Mouse (Mus musculus): ENCODE measurements around the gene Wdr37. TPM values are rescaled to one million over a fixed set of nuclear protein-coding genes. Genes with fewer than 3 reads are reported as not detected.

Gene Wdr37
- polyA plus RNA-seq, 1 experiment from 2014 or later = 43.4 TPM

DNA sequence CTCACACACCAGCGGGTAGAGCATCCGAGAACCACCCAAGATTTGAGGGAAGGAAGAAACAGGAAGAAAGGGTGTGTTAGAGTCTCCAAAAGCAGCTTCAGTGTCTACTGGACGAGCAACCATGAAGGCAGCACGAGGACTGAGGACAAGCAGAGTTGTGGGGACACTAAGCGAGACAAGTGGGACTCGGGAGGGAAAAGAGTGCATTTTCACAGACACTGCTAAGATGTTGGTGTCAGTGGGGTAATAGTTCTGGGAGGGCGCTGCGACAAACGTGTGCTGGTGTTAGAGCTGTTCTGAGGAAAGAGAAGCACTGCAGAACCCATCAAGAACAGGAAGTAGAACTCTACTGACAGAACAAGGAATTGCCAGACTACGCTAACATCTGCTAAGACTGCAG lies 32.6 kb downstream of the Wdr37 start:
- Histone ChIP-seq H3K4me1 (no peaks in the 10 kb centered on the region), H3K4me3 (no peak overlapping the region), H3K27ac (no peak overlapping the region), H3K9ac (no peak overlapping the region), H3K9me3 (replicated peaks) (no peaks in the 10 kb centered on the region), H3K36me3 (ENCODE audit: poor library complexity, severe bottlenecking) (peaks cover 86% of the 10 kb centered on the region), H3K27me3 (no peaks in the 10 kb centered on the region), H3K4me2 (no peak overlapping the region)
- 90% methylated on average over 10 of the region's 10 CpGs for WGBS
- no peak for ATAC-seq

DNA sequence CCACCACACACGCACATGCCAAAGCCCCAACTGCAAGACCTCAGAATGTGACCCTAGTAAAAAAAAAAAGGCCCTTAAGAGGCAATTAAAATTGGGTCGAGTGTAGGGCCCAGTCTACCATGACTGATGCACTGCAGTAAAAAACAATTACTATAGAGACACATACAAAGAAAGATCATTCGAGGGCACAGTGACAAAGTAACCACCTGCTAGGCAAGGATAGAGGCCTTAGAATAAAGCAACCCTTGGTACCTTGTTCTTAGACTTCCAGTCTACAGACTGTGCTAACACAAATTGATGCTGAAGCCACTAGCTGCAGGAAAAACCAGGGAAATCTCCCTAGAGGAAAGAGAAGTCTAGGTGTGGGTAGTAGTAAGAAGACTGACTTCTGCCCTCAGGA lies 33.3 kb downstream of the Wdr37 start:
- H3K9ac ChIP-seq = no peak overlapping the region
- H3K27ac ChIP-seq = no peak overlapping the region
- no peaks in the 10 kb centered on the region for H3K27me3 ChIP-seq
- no peak for ATAC-seq
- H3K9me3 ChIP-seq (replicated peaks) = no peaks in the 10 kb centered on the region
- 10% methylated on average over 3 of the region's 3 CpGs for WGBS
- no peaks in the 10 kb centered on the region for H3K4me1 ChIP-seq
- H3K4me3 ChIP-seq = no peak overlapping the region
- peaks cover 88% of the 10 kb centered on the region for H3K36me3 ChIP-seq (ENCODE audit: poor library complexity, severe bottlenecking)
- no peak overlapping the region for H3K4me2 ChIP-seq

DNA sequence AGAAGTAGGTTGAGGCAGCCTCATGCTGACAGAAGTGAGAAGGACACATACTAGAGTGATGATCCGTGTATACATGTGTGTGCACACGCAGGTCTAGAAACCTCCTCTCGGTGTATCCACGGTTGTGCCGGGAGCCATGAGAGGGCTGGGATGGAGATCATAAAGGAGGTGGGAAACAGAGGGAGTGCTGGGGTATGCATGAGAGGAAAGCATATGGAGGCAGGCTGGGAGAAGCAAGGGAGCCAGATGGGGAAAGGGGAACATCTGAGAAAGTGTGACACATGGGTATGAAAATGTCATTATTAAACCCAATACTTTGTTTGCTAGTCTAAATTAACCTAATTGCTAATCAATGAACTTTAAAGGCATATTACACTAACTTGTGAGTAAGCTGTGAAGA lies 37.1 kb downstream of the Wdr37 start:
- Histone ChIP-seq H3K27ac (no peak overlapping the region), H3K4me2 (no peak overlapping the region), H3K9me3 (replicated peaks) (no peaks in the 10 kb centered on the region), H3K4me1 (peaks cover 8% of the 10 kb centered on the region), H3K4me3 (no peak overlapping the region), H3K27me3 (no peaks in the 10 kb centered on the region), H3K36me3 (ENCODE audit: poor library complexity, severe bottlenecking) (peaks cover 69% of the 10 kb centered on the region), H3K9ac (no peak overlapping the region)
- WGBS = 92% methylated on average over 5 of the region's 5 CpGs
- 0 out of 2 replicates have a peak, but pooled peaks have one; percentile 49 for ATAC-seq

DNA sequence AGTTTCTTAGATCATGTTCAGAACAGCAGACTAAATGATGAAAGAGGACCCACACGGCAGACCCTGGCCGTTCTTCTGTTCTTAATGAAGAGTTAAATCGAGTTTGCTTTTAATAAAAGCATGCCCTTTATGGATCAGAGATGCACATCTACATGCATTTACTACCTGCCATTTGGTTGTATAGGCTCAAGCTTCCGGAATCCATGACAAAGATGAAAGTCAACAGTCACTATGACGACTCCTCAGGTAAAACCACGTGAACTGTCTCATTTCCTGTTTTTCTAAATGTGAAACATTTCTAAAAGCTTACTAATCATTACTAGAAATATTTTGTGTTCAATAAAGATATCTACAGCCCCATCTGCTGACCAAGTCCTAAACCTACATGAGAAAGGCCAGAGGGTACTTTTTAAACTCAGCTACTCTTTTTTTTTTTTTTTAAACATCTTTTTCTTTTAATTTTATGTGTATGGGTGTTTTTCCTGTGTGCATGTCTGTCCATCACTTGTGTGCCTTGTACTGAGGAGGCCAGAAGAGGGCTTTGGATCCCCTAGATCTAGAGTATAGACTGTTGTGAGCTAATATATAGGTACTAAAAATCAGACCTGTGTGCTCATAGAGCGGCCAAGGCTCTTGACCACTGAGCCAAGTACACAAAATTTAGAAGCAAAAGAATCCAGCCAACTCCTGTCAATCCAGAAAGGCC lies 40.0 kb downstream of the Wdr37 start:
- Histone ChIP-seq H3K4me1 (peaks cover 8% of the 10 kb centered on the region), H3K9ac (no peak overlapping the region), H3K36me3 (ENCODE audit: poor library complexity, severe bottlenecking) (peaks cover 68% of the 10 kb centered on the region), H3K27me3 (no peaks in the 10 kb centered on the region), H3K9me3 (replicated peaks) (no peaks in the 10 kb centered on the region), H3K4me2 (no peak overlapping the region), H3K4me3 (no peak overlapping the region), H3K27ac (no peak overlapping the region)
- ATAC-seq = no peak
- WGBS = 95% methylated on average over 7 of the region's 7 CpGs

DNA sequence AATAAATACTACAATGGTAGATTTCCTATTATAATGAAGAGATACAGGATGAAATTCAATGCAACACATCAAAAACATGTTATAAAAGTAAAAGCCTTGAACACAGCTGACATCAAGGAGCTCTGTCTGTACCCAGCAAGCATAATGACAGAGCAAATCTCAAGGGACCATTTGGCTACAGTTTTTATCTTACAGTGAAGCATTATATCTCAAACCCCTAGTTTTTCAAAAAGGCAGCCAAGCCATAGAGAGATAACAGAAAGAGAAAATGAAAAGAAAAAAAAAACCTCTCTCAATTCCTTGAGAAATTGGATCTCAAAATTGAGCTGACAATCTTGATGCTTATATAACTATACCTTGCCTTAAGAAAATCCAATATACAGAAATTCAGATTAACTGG lies 41.0 kb downstream of the Wdr37 start:
- Histone ChIP-seq H3K4me1 (peaks cover 8% of the 10 kb centered on the region), H3K27me3 (no peaks in the 10 kb centered on the region), H3K9ac (no peak overlapping the region), H3K27ac (no peak overlapping the region), H3K4me2 (no peak overlapping the region), H3K4me3 (no peak overlapping the region), H3K9me3 (replicated peaks) (no peaks in the 10 kb centered on the region), H3K36me3 (ENCODE audit: poor library complexity, severe bottlenecking) (peaks cover 58% of the 10 kb centered on the region)
- ATAC-seq = no peak

DNA sequence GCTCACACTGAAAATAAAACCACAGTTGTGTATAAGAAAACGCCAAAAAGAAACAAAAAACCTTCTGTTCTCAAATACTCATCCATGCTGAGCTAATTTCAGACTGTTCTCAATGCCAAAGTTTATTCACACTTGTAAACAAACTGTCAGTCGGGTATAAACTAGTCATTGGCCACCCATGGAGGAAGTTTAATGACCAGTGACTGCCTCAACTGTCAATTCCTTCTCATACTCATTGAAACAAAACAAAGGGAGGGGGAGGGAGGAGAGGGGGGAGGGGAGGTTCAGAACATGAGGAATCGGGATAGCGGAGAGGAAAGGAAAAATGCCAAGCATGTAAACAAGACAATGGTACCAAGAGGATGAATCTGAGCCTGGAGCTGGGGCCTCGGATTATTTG lies 41.9 kb downstream of the Wdr37 start:
- Histone ChIP-seq H3K9ac (no peak overlapping the region), H3K4me3 (no peak overlapping the region), H3K4me1 (peaks cover 8% of the 10 kb centered on the region), H3K9me3 (replicated peaks) (no peaks in the 10 kb centered on the region), H3K27me3 (no peaks in the 10 kb centered on the region), H3K36me3 (ENCODE audit: poor library complexity, severe bottlenecking) (peaks cover 49% of the 10 kb centered on the region), H3K4me2 (no peak overlapping the region), H3K27ac (no peak overlapping the region)
- 28% methylated on average over 5 of the region's 5 CpGs for WGBS
- ATAC-seq = peak; percentile 73

DNA sequence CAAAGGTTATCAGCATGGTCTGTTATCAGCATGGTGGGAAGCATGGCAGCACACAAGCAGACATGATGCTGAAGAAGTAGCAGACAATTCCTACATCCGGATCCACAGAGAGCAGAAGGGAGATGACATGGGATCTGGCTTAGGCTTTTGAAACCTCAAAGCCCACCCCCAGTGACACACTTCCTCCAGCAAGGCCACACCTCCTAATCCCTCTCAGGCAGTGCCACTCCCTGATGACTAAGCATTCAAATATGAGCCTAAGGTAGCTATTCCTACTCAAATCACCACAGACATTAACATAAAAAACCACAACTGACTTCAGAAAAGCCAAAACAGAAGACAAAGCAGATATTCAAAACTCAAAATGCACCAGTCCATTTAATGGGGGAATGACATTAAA lies 42.8 kb downstream of the Wdr37 start:
- H3K9ac ChIP-seq = no peak overlapping the region
- no peak overlapping the region for H3K4me2 ChIP-seq
- no peak overlapping the region for H3K4me3 ChIP-seq
- H3K4me1 ChIP-seq = peaks cover 8% of the 10 kb centered on the region
- no peaks in the 10 kb centered on the region for H3K27me3 ChIP-seq
- H3K27ac ChIP-seq = no peak overlapping the region
- WGBS = 97% methylated on average over 1 of the region's 1 CpGs
- H3K9me3 ChIP-seq (replicated peaks) = no peaks in the 10 kb centered on the region
- no peak for ATAC-seq
- H3K36me3 ChIP-seq (ENCODE audit: poor library complexity, severe bottlenecking) = peaks cover 41% of the 10 kb centered on the region

DNA sequence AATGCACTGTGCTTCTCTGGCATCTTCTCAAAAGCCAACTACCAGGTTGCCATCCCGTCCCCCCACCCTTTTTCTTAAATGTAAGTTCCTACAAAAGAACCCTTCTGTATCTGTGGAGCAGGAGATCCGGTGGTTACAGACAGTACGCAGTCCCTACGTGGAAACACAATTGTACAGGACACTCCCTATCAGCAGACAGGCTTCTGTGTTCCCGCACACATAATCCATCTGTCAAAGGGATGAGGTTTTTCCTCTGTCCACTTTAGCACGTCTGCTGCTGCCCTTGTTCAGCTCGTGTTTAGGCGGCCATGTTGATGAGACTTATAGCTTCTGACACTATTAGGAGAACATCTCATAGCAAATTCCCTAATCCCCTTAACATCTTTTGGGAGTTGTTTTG lies 48.2 kb downstream of the Wdr37 start:
- H3K27ac ChIP-seq = peak overlapping the region; percentile 25
- ATAC-seq = peak; percentile 33; the same call in 1 of the 2 replicates
- no peak overlapping the region for H3K9ac ChIP-seq
- 81% methylated on average over 8 of the region's 8 CpGs for WGBS
- no peak overlapping the region for H3K4me2 ChIP-seq
- peaks cover 7% of the 10 kb centered on the region; the same call in 1 of the 2 replicates for H3K4me1 ChIP-seq
- no peak overlapping the region for H3K4me3 ChIP-seq
- H3K9me3 ChIP-seq (replicated peaks) = no peaks in the 10 kb centered on the region
- no peaks in the 10 kb centered on the region for H3K27me3 ChIP-seq
- peaks cover 36% of the 10 kb centered on the region for H3K36me3 ChIP-seq (ENCODE audit: poor library complexity, severe bottlenecking)

DNA sequence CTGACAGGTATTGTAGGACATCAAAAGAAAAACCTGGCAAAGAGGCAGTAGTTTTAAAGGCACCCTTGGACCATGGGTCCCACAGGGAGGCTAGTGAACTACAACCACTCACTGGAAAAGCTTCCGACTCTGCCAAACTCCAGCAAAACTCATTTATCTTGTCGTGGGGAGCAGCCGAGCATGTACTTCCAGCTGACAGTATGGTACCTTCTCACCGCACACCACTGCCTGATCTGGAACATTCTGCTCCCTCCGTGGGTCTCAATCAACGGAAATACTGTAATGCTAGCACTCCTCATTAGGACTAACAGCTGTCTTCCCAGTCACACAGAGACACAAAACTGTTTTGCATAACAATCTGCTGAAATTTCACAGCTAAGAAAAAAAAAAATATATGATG lies 48.6 kb downstream of the Wdr37 start:
- peak; percentile 59; the same call in 1 of the 2 replicates for ATAC-seq
- Histone ChIP-seq H3K4me3 (no peak overlapping the region), H3K9me3 (replicated peaks) (no peaks in the 10 kb centered on the region), H3K27ac (peak overlapping the region; percentile 25; the same call in 1 of the 2 replicates), H3K4me1 (peaks cover 7% of the 10 kb centered on the region; the same call in 1 of the 2 replicates), H3K4me2 (no peak overlapping the region), H3K27me3 (no peaks in the 10 kb centered on the region), H3K36me3 (ENCODE audit: poor library complexity, severe bottlenecking) (peaks cover 36% of the 10 kb centered on the region), H3K9ac (no peak overlapping the region)
- 69% methylated on average over 6 of the region's 6 CpGs for WGBS

DNA sequence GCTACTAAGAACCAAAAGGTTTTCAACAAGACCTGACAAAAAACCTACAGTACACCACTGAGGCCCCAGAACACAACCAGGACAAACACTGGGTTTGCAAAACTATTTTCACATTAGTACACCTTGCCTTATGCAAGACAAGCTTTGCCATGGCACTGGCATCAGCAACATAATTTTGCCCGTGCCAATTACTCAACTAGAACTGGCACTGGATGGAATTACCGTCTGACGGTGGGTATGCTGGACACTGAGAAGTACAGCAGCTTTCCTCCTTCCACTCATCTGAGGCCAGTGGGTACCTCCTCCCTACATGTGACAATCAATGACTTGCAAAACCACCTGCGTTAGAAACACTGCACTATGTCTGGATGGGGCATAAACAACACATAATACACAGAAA lies 49.5 kb downstream of the Wdr37 start:
- Histone ChIP-seq H3K27me3 (no peaks in the 10 kb centered on the region), H3K9ac (no peak overlapping the region), H3K27ac (no peak overlapping the region), H3K36me3 (ENCODE audit: poor library complexity, severe bottlenecking) (peaks cover 40% of the 10 kb centered on the region), H3K4me2 (no peak overlapping the region), H3K4me3 (no peak overlapping the region), H3K9me3 (replicated peaks) (no peaks in the 10 kb centered on the region), H3K4me1 (peaks cover 7% of the 10 kb centered on the region; the same call in 1 of the 2 replicates)
- 94% methylated on average over 4 of the region's 4 CpGs for WGBS
- no peak for ATAC-seq

DNA sequence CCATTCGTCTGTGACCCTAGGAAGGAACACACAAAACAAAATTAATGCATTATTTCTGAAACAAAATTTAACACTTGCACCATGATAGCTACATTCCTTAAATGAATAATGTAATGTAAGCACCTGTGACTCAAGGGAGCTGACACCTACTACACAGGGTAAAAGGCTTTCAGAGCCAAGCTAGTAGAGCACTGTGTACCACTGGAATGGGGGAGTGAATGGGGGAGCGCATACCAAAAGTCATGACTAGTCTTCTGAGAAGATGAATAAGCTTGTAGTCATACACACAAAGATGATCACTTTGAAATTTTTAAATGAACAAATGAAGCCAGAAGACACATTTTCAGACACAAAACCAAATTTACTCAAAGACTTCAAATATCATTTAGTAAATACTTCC lies 65.8 kb downstream of the Wdr37 start:
- Histone ChIP-seq H3K27me3 (no peaks in the 10 kb centered on the region), H3K4me3 (no peak overlapping the region), H3K4me2 (no peak overlapping the region), H3K36me3 (ENCODE audit: poor library complexity, severe bottlenecking) (peaks cover 19% of the 10 kb centered on the region), H3K9me3 (replicated peaks) (no peaks in the 10 kb centered on the region), H3K27ac (no peak overlapping the region), H3K4me1 (no peaks in the 10 kb centered on the region), H3K9ac (no peak overlapping the region)
- WGBS = 98% methylated on average over 2 of the region's 2 CpGs
- no peak for ATAC-seq

DNA sequence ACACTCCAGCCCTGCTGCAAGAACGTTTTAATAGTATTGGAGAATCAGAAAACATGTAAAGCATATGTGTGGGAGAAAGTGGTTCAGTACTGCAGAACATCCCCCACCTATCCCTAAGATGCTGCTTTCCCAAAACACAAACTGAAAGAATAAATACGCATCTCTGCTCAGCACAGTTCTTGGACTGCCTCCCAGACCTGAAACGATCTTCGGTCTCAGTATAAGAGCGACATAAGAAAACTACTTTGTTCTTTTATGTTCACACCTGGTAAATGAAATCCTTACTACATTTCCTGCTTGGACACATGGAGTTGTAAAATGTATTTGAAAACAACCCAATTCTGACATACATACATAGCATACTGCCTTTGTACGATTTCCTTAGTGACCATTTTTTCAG lies 71.1 kb downstream of the Wdr37 start:
- Histone ChIP-seq H3K4me3 (no peak overlapping the region), H3K9ac (no peak overlapping the region), H3K4me1 (no peaks in the 10 kb centered on the region), H3K36me3 (ENCODE audit: poor library complexity, severe bottlenecking) (peaks cover 17% of the 10 kb centered on the region), H3K4me2 (no peak overlapping the region), H3K27ac (no peak overlapping the region), H3K9me3 (replicated peaks) (no peaks in the 10 kb centered on the region), H3K27me3 (no peaks in the 10 kb centered on the region)
- ATAC-seq = no peak
- WGBS = 81% methylated on average over 6 of the region's 6 CpGs

DNA sequence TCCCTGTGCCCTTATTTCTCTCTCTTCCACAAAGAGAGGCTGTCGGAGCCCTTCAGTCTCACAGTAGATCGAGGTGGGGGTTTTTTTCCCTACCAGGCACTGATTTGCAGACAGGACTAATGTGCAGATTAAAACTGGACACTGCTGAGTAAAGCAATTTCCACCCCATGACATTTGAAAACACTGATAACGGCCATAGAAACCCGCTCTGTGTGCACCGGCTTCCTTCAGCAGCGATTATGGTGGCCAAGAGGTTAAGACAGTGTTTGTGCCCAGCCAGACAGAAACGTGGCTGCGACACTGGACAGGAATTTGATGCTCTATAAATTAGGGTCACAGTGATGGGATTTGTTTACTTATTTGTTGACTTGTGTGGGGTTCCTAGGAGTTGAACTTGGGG lies 78.5 kb downstream of the Wdr37 start:
- Histone ChIP-seq H3K4me1 (no peaks in the 10 kb centered on the region), H3K4me3 (no peak overlapping the region), H3K27me3 (no peaks in the 10 kb centered on the region), H3K4me2 (no peak overlapping the region), H3K9ac (no peak overlapping the region), H3K27ac (no peak overlapping the region), H3K36me3 (ENCODE audit: poor library complexity, severe bottlenecking) (no peaks in the 10 kb centered on the region), H3K9me3 (replicated peaks) (no peaks in the 10 kb centered on the region)
- WGBS = 74% methylated on average over 8 of the region's 8 CpGs
- no peak for ATAC-seq
